38 mouse cellular contexts compared by ENCODE assay signal in genomic region chr12:55004396-55004795, GRCm38 (mm10). TPM values are rescaled to one million over a fixed set of nuclear protein-coding genes. Genes with fewer than 3 reads are reported as not detected.
"Had no signal": no experiment of that assay in that cellular context is flagged by ENCODE, and none has a peak within 500 bp of the region (broad histone marks: within the 10 kb centered on the region; RNA-seq: fewer than 3 reads in every experiment).

No protein-coding gene starts in this region.

- H3K27me3 ChIP-seq: embryonic facial prominence, embryonic 12.5 days; embryonic facial prominence, embryonic 13.5 days; embryonic facial prominence, embryonic 15.5 days; forebrain, embryonic 13.5 days; forebrain, embryonic 15.5 days; heart, embryonic 12.5 days had no signal

- H3K4me1 ChIP-seq: embryonic facial prominence, embryonic 12.5 days; embryonic facial prominence, embryonic 13.5 days; embryonic facial prominence, embryonic 15.5 days; forebrain, embryonic 10.5 days; forebrain, embryonic 13.5 days; forebrain, embryonic 15.5 days; heart, embryonic 12.5 days had no signal

- H3K36me3 ChIP-seq: embryonic facial prominence, embryonic 10.5 days; embryonic facial prominence, embryonic 12.5 days; embryonic facial prominence, embryonic 13.5 days; embryonic facial prominence, embryonic 15.5 days; forebrain, embryonic 10.5 days; forebrain, embryonic 15.5 days; heart, embryonic 12.5 days had no signal

- H3K9me3 ChIP-seq: embryonic facial prominence, embryonic 12.5 days; embryonic facial prominence, embryonic 13.5 days; embryonic facial prominence, embryonic 15.5 days; forebrain, embryonic 15.5 days had no signal

- ATAC-seq: forebrain, embryonic 13.5 days; forebrain, embryonic 14.5 days; forebrain, embryonic 15.5 days; forebrain, embryonic 16.5 days; forebrain, postnatal 0 days had no signal

- H3K27ac ChIP-seq: embryonic facial prominence, embryonic 10.5 days; embryonic facial prominence, embryonic 12.5 days; embryonic facial prominence, embryonic 13.5 days; embryonic facial prominence, embryonic 15.5 days; forebrain, embryonic 10.5 days; forebrain, embryonic 13.5 days; forebrain, embryonic 15.5 days; gastrocnemius, adult 2 months had no signal

- H3K4me3 ChIP-seq: embryonic facial prominence, embryonic 10.5 days; embryonic facial prominence, embryonic 12.5 days; embryonic facial prominence, embryonic 13.5 days; embryonic facial prominence, embryonic 15.5 days; erythroblast, embryonic 14.5 days; forebrain, embryonic 10.5 days; forebrain, embryonic 13.5 days; forebrain, embryonic 15.5 days; gastrocnemius, adult 2 months; heart, embryonic 12.5 days had no signal

- H3K9ac ChIP-seq: embryonic facial prominence, embryonic 12.5 days; embryonic facial prominence, embryonic 13.5 days; embryonic facial prominence, embryonic 15.5 days; forebrain, embryonic 13.5 days; forebrain, embryonic 15.5 days; forebrain, postnatal 0 days; heart, embryonic 12.5 days had no signal

- DNase-seq: cerebellum, adult 2 months; cerebellum, adult 8-10 months; cerebellum, adult 9-10 months; cerebellum, adult 9-11 months; cerebellum, postnatal 10 days; cerebellum, postnatal 14 days; cerebellum, postnatal 25 days; cerebellum, postnatal 36 days; embryo, embryonic 11 days; forebrain, postnatal 0 days; gastrocnemius, adult 2 months; gastrocnemius, postnatal 10 days; gastrocnemius, postnatal 14 days; gastrocnemius, postnatal 25 days; gastrocnemius, postnatal 36 days; heart, adult 18-20 months had no signal

- H3K4me2 ChIP-seq: embryonic facial prominence, embryonic 12.5 days; embryonic facial prominence, embryonic 13.5 days; embryonic facial prominence, embryonic 15.5 days; forebrain, embryonic 13.5 days; forebrain, embryonic 15.5 days; heart, embryonic 12.5 days had no signal

RNA-seq across cellular contexts. Expression of gene Gm20403, which starts 18.1 kb away (rescaled TPM):
- total RNA-seq: common myeloid progenitor, adult 5-6 weeks; forebrain, postnatal 0 days; gastrocnemius, adult 18-20 months; gastrocnemius, adult 2 months; gastrocnemius, adult 8-10 months; gastrocnemius, postnatal 10 days; gastrocnemius, postnatal 14 days; gastrocnemius, postnatal 25 days; gastrocnemius, postnatal 36 days; gastrocnemius, postnatal 4 days; granulocyte monocyte progenitor cell, adult 5-6 weeks; heart, adult 18-20 months; heart, adult 8-10 months had no signal
- polyA plus RNA-seq: cerebellum, adult 2 months; cortical plate, adult 2 months; embryonic facial prominence, embryonic 10.5 days; embryonic facial prominence, embryonic 11.5 days; embryonic facial prominence, embryonic 12.5 days; embryonic facial prominence, embryonic 13.5 days; embryonic facial prominence, embryonic 14.5 days; embryonic facial prominence, embryonic 15.5 days; forebrain, embryonic 10.5 days; forebrain, embryonic 13.5 days; forebrain, embryonic 14.5 days; forebrain, embryonic 15.5 days; forebrain, embryonic 16.5 days; forebrain, postnatal 0 days; frontal cortex, adult 2 months; gonadal fat pad, adult 2 months; heart, embryonic 12.5 days had no signal
